Mouse (Mus musculus) lung, adult 2 months (tissue): ENCODE measurements at regions not wholly inside any gene's neighbourhood (a gene's known extent, or its start where the extent isn't known, plus 50 kb on each side); places are given as distances from the start of the nearest gene placed in this dataset.

Experiments used
- CTCF ChIP-seq: fragments of 200-500 bp; IDR thresholded peaks from 2 replicates; pipeline ENCODE4 v1.5.1; 2011; ENCODE audit warnings: mild to moderate bottlenecking, low read length, control low read depth; ENCODE audit not compliant: insufficient read depth
- POLR2A ChIP-seq: fragments of 200-500 bp; IDR thresholded peaks from 2 replicates; pipeline ENCODE4 v1.6.1; 2011; ENCODE audit warnings: low read depth, mild to moderate bottlenecking, control low read depth, low read length, borderline replicate concordance; ENCODE audit errors: extremely low read depth

- TF ChIP-seq CTCF = no peak
- no peak for TF ChIP-seq POLR2A
These were observed 165.2 kb upstream of the Gdi2 start for GRCm38 (mm10) chr13:3372701-3373100.
